Mouse (Mus musculus) urinary bladder, postnatal 14 days (tissue): ENCODE data around the gene Olfr358.

Experiments
- DNase-seq: peaks from one replicate; pipeline ENCODE4 v3.0.0; 2021; ENCODE audit warnings: low spot score

Olfr358 gene

GRCm38 (mm10) chr2:37009235-37009634 lies at the start of gene Olfr358:
Olfr358 (minus strand) TSS chr2:37009335.
- no peak for DNase-seq

- DNase-seq: no peak
These were observed 12.1 kb downstream of the Olfr358 start for GRCm38 (mm10) chr2:36997030-36997429.

- no peak for DNase-seq
These were observed 15.6 kb downstream of the Olfr358 start, which contains the start of gene Olfr357 for GRCm38 (mm10) chr2:36993527-36993926. Olfr357 (plus strand) TSS chr2:36993827.
